Mouse (Mus musculus) cerebellum, adult 2 months (tissue): ENCODE data around the gene Tlcd1.

Source experiments
- CTCF ChIP-seq: fragments of 200-500 bp; IDR thresholded peaks from 2 replicates; pipeline ENCODE4 v1.5.1; 2011; ENCODE audit warnings: low read depth, mild to moderate bottlenecking, control low read depth, low read length, moderate library complexity, borderline replicate concordance; ENCODE audit not compliant: insufficient read depth
- POLR2A ChIP-seq: fragments of 200-500 bp; IDR thresholded peaks from 2 replicates; pipeline ENCODE4 v1.6.1; 2011; ENCODE audit warnings: low read length, control low read depth, borderline replicate concordance; ENCODE audit not compliant: insufficient read depth

- TF ChIP-seq CTCF (no peak), POLR2A (no peak)
Measured at GRCm38 (mm10) chr11:78194411-78195100, 18.0 kb downstream of the Tlcd1 start.
